Mouse (Mus musculus) heart, adult 9 months (tissue): ENCODE measurements around the gene Krtap31-2.

Experiments
- DNase-seq, 2 experiments: peaks; one replicate each; pipeline ENCODE4 v3.0.0; 2022; ENCODE audit warnings: low spot score in 2 of 2

The Krtap31-2 gene

GRCm38 (mm10) chr11:99935991-99936390, at the start of gene Krtap31-2:
Gene Krtap31-2, plus strand, starts transcription at chr11:99936291.
- DNase-seq, result no peak

GRCm38 (mm10) chr11:99907620-99908019, 28.5 kb upstream of the Krtap31-2 start, which contains the start of gene Krtap31-1:
Gene Krtap31-1, plus strand, starts transcription at chr11:99907920.
- no peak for DNase-seq

- no peak for DNase-seq
Observed at GRCm38 (mm10) chr11:99914451-99914850, 21.6 kb upstream of the Krtap31-2 start, which contains the start of gene Gm11565. Gene Gm11565, plus strand, starts transcription at chr11:99914751.

GRCm38 (mm10) chr11:99937751-99938264, 1.7 kb downstream of the Krtap31-2 start:
- DNase-seq, result no peak

- no peak for DNase-seq
Observed at GRCm38 (mm10) chr11:99948175-99948574, 12.1 kb downstream of the Krtap31-2 start, which contains the start of gene Krtap9-5. Gene Krtap9-5, plus strand, starts transcription at chr11:99948475.

GRCm38 (mm10) chr11:99964213-99964612, 28.1 kb downstream of the Krtap31-2 start:
- no peak for DNase-seq

GRCm38 (mm10) chr11:99965961-99966360, 29.9 kb downstream of the Krtap31-2 start:
- no peak for DNase-seq

- no peak for DNase-seq
Observed at GRCm38 (mm10) chr11:99978953-99979352, 42.9 kb downstream of the Krtap31-2 start, which contains the start of gene Krtap29-1. Gene Krtap29-1, minus strand, starts transcription at chr11:99979053.

- no peak for DNase-seq
Observed at GRCm38 (mm10) chr11:99982731-99983130, 46.6 kb downstream of the Krtap31-2 start.

GRCm38 (mm10) chr11:99983442-99983841, 47.4 kb downstream of the Krtap31-2 start:
- DNase-seq, result no peak

GRCm38 (mm10) chr11:99985291-99986092, 49.4 kb downstream of the Krtap31-2 start:
- peak in 1 of 2 experiments; percentile 4 for DNase-seq

- DNase-seq, result no peak
Observed at GRCm38 (mm10) chr11:99986180-99986647, 50.1 kb downstream of the Krtap31-2 start, which contains the start of gene Krtap16-1. Gene Krtap16-1, minus strand, starts transcription at chr11:99986597.
